Mouse (Mus musculus) layer of hippocampus, adult 8-10 months (tissue): ENCODE results near the gene Gpr176. TPM values are rescaled to one million over a fixed set of nuclear protein-coding genes. Genes with fewer than 3 reads are reported as not detected.
A peak's percentile ranks its signal among the peaks of the same experiment; 100 is the strongest.

Experiments
- DNase-seq, 2 experiments: peaks; one replicate each; pipeline ENCODE4 v3.0.0; 2022; ENCODE audit warnings: low spot score in 2 of 2
- total RNA-seq, 4 experiments: library from RNA; stranded (reverse); gene quantifications; 2 replicates each; pipeline ENCODE4 v1.2.4; 2022

Gene Gpr176
- total RNA-seq = 10 to 100 TPM in 3 of 4 experiments, 1 to 10 TPM in 1; 9.8 to 11.8 (median 10.4) TPM

DNA sequence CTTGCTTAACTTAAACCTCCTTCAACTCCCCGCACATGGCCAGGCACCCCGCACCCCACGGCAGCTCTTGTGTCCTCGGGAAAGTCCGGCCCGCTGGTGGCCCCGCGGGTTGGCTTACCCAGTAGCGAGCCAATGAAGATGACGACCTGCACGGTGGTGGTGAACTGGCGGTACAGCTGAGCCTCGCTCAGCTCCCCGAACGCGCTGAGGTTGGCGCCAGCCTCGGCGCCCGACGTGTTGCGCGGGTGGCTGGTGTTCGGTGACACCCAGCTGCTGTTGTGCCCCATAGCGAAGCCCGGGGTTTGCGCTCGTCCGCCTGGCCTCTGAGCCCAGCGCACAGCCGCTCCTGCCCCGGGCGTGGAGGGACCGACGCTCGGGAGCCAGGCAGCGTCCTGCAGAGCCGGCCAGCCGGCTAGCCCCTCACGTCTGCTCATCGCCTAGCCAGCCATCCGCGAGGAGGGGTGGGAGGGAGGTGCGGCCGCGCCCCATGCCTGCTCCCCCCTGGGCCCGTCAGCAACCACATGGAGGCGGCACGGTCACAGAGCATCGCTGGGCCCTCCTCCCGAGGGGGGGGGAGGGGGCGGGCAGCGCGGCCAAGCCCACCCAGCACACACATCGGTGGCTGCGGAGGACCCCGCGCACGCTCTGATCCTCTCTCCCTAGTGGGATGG lies at the start of gene Gpr176:
Gene Gpr176 (minus strand): TSS at position 519 of the 671 bp plus-strand sequence.
- peak; percentile 35 to 38 for DNase-seq

DNA sequence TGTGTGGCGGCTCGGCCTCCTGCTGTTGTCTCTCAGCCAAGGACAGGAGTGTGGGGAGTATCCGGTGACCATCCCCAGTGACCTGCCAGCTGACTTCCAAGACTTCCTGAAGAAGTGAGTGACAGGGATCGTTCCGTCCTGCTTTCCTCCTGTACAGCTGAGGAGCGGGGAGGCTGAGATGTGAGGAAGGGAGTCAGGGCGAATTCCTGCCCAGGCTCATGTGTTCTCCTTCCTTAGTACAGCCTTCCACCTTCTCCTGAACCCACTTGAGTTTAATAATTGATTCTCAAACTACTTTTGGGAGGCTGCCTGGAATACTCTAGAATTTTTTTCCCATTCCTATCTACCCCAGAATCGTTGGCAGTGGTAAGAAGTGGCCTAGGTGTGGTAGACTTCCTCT lies 49.2 kb upstream of the Gpr176 start:
- DNase-seq = no peak

DNA sequence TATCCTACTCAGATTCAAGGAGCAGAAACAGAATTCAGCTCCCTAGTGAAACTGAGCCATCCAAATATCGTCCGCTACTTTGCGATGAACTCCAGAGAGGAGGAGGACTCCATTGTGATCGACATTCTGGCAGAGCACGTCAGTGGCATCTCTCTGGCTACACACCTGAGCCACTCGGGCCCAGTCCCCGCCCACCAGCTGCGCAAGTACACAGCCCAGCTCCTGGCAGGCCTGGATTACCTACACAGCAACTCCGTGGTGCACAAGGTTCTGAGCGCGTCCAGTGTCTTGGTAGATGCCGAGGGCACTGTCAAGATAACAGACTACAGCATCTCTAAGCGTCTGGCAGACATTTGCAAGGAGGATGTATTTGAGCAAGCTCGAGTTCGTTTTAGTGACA lies 48.7 kb upstream of the Gpr176 start:
- no peak for DNase-seq

GRCm38 (mm10) chr2:118418076-118418475 lies 44.9 kb upstream of the Gpr176 start:
- DNase-seq = no peak

DNA sequence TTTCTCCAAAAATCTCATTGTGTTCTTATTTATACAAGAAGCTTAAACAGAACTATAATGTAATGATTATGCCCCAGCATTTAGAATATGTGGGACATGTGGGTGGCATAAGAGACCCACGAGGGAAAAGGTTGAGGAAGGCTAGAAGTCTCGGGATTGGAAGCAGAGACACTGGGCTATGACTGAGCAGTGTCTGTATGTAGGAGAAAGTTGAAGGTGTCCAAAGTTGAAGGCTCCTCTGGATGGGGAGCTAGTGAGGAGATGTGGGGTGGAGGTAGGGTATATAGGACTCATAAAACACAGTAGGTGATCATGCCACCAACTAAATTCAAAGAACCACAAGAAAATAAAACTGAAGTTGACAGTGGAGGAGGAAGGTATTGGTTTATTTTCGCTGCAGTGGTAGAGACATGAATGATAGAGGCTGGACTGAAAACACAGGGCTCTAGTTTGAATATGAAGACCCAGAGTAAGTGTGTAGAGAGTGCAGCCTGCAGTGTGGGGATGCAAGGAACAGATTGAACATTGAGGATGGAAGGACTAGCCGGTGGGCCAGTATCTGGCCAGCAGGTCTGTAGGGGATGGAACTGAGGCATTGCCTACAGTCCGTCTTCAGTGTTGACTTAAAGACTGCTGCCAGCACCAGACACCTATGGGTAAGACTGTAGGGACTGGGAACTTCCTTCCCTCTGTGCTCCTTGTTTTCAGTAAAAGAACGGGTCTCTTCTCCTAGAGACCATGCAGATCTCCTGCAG lies 42.6 kb upstream of the Gpr176 start:
- no peak for DNase-seq

GRCm38 (mm10) chr2:118412821-118413220 lies 39.6 kb upstream of the Gpr176 start:
- DNase-seq = no peak

- no peak for DNase-seq
These were observed 35.2 kb upstream of the Gpr176 start for GRCm38 (mm10) chr2:118408336-118408895.

DNA sequence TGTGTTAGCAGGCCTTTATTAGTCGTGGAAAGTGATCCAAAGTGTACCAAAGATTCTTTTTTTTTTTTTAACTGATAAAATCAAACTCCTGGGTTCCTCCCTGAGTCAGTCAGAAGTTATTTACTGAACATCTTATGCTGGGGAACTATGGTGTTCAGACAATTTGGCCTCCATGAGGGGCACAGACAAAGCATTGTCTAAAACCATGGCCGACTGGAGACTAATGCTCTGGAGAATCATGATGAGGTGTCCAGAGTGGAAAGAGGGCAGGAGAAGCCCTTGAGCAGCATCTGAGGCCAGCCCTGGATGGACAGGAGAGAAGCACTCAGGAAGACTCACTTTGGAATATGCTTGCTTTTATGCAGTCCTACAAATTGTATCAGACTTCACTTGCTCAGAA lies 33.6 kb upstream of the Gpr176 start:
- no peak for DNase-seq

DNA sequence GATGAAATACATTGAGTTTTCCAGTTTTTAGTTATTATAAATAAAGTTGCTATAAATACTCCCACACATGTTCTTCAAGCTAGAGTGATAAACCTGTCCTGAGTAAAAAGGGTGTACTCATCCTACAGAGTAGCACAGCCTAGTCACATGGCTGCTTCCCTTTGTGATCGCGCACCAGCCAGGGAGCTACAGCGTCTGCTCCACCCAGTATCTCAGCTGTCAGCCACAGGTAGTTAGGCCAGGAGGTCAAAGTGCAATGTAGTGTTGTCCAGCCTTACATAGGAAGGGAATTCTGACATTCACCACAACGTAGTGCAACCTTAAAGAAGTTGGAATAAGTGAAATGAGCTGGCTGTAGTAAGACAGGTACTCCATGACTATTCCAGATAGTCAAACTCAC lies 32.3 kb upstream of the Gpr176 start:
- no peak for DNase-seq

DNA sequence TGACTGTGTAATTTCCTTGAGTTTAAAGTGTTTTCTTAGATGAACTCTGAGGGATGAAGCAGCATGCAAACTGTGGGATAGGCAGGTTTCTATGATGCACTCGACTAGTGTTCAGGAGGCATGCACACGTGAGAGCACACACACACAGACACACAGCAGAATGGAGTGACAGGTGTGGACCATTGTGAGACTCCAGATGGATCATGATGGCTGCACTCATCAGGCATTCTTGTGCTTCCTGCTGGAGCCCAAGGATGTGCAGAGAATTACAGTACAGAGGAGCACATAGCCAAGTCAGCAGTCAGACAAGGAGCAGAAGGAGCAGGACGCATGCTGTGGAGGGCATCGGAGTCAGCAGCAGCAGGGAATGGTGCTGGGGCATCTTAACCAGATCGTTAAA lies 31.1 kb upstream of the Gpr176 start:
- no peak for DNase-seq

DNA sequence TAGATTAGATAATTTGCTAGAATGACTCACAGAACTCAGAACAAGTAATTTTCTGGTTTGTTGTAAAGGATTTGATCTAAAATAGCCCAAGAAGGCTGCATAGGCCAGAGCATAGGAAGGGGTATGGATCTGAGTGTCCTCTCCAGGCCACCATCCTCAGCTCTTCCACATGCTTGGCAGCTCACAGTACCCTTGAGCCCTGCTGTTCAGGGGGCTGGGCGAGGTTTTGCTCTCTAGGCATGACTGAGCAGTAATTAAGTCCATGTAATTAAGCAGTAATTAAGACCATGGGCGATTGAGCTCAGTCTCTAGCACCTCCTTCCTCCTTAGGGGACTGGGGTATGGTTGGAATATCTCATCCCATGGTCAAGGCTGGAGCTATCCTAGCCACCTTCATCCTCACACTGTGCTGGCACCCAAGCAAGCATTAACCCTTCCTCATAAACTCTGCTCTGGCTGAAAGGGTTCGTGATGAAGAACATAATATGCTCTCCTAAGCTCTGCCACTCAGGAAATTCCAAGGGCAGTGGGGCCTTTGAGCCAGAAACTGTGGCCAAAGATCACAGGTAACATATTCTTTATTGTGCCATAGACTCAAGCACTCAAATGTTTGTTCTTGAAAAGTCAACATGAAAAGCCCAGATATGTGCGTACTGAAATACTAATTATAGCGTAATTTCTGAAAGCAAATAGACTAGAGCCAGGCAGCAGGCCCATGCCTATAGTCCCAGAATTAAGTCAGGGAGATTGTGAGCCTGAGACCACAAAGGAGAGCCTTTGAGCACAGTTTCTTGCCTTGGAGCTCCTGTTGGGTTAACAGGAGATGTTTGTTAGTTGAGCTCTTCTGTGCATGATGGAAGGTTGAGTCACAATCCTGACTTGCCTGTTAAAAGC lies 28.9 kb upstream of the Gpr176 start:
- no peak for DNase-seq

DNA sequence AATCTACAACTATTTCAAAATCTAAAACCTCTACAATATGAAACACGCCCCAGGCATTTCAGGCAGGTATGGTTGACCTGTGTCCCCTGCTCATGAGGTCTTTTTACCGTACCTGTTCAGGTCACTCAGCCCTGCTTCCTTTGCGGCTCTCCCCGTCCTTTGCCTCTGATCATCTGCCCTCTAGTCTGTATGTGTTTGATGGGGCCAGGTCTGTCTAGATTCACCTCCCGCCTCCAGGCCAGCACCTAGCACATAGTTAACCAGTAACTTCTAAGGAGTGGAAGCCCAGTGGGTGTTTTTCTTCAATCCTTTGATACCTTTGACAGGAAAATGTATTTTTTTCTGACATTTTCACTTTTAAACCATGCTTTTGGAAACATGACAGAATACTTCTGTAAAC lies 26.5 kb upstream of the Gpr176 start:
- DNase-seq = no peak

DNA sequence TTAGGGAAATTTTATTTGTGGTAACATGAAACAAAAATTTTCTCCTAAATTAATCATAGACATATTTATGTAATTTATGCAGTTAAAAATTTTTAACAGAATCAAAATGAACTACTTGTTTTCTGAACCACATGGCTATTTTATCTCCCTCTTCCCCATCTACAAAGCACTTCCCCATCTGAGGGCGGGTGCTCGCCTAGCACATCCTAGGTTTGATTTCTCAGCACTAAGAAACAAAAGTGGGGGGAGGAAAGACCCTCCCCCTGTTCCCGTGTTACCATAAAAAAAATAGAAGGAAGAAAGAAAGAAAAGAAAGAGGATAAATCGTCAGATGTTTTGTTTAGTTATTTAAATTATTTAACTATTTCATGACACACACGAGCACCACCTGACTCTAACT lies 18.0 kb upstream of the Gpr176 start:
- no peak for DNase-seq

DNA sequence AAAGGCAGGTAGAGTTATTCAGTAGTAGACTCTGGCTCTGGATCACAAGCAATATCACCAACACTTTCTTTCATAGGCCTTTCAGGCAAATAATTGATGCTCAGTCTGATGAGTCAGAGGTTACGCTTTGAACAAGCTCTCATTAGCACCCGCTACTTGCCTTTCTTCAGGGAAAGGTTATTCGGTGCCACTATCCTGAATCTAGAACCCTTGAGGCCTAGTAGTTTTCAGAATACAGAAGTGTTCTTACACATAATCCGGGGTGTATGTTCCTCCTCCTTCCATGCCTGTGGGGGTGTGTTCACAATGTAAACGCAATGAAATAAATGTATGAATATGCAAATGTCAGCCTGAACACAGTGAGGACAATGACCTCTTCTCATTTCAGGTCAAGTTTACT lies 16.9 kb upstream of the Gpr176 start:
- DNase-seq = no peak

GRCm38 (mm10) chr2:118389569-118389968 lies 16.4 kb upstream of the Gpr176 start:
- DNase-seq = no peak

- peak; percentile 98 to 99 for DNase-seq
These were observed 15.4 kb upstream of the Gpr176 start, which contains the start of gene Eif2ak4 for GRCm38 (mm10) chr2:118388341-118389335. TSS of gene Eif2ak4 (plus strand) at chr2:118388618.

DNA sequence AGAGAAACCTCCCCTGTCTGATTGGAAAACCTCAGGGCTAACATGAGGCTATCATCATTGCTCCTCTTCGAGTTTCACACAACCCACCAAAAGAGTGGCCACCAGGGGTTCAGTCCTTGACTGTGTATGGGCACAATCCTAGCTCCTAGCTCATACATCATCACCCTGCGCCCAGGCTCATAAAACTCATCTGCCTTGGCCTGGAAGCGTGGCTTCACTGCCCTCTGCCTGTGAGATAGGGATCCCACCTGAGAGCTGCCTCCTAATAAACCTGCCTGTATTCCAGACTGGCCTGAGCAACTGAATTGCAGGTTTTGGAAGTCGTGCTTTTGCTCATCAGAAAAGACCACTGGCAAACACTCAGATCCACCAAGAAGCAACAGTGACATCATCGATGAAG lies 10.2 kb upstream of the Gpr176 start:
- DNase-seq = no peak

- DNase-seq = no peak
These were observed 6.5 kb upstream of the Gpr176 start for GRCm38 (mm10) chr2:118379756-118380155.

DNA sequence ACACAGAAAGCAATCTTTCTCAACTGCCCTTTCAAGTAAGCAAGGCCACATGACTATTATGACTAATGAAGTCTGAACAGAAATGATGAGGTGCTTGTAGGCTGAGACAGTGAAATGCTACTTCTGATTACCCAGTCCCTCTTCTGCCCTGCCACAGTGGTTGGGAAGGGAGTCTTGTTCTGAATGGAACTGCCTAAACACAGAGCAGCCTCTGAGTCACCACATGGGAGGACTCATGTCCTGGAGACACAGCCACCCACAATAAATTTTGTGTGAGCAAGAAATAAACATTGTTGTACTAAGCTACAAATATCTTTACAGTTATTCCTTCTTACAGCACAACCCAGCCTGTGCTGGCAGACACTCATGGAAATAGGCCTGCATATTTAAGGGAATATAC lies 2.7 kb upstream of the Gpr176 start:
- no peak for DNase-seq

DNA sequence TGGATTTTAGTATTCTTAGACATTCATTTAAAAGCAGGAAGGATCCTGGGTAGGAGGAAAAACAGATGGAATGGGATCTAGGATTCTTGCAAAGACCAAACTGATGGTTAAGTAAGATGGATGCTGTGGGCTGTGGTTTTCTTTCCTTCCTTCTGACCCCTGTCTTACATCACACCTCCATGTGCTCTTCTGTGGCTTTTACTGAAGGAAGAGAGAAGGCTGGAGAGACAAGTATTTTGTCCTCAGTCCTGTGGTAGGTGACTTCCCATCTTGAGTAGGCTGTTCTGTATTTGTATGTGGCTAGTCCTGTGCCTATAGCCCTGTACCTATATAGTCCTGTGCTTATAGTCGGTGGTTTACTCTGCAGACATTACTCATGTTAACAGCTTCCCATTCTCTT lies 2.3 kb upstream of the Gpr176 start:
- no peak for DNase-seq
